Mouse (Mus musculus) gastrocnemius, adult 18-20 months (tissue): ENCODE results near the gene Grk2. TPM values are rescaled to one million over a fixed set of nuclear protein-coding genes. Genes with fewer than 3 reads are reported as not detected.
A peak's percentile ranks its signal among the peaks of the same experiment; 100 is the strongest.
"Not testable (repeated sequence)": the region's sequence is repeated elsewhere in the genome, so short reads cannot be mapped to it uniquely, and the experiment has no call there.

Source experiments
- DNase-seq: peaks from one replicate; pipeline ENCODE4 v3.0.0; 2021; ENCODE audit warnings: low spot score
- total RNA-seq, 2 experiments: library from RNA; stranded (reverse); gene quantifications; 2 replicates each; pipeline ENCODE4 v1.2.3; 2021

Grk2 gene
- total RNA-seq, 2 experiments from 2014 or later = 50.7 to 60.8 TPM

GRCm38 (mm10) chr19:4279487-4279886, 26.5 kb downstream of the Grk2 start:
- no peak for DNase-seq

GRCm38 (mm10) chr19:4270972-4271371, 35.0 kb downstream of the Grk2 start:
- no peak for DNase-seq

GRCm38 (mm10) chr19:4270187-4270586, 35.8 kb downstream of the Grk2 start:
- DNase-seq = no peak

DNA sequence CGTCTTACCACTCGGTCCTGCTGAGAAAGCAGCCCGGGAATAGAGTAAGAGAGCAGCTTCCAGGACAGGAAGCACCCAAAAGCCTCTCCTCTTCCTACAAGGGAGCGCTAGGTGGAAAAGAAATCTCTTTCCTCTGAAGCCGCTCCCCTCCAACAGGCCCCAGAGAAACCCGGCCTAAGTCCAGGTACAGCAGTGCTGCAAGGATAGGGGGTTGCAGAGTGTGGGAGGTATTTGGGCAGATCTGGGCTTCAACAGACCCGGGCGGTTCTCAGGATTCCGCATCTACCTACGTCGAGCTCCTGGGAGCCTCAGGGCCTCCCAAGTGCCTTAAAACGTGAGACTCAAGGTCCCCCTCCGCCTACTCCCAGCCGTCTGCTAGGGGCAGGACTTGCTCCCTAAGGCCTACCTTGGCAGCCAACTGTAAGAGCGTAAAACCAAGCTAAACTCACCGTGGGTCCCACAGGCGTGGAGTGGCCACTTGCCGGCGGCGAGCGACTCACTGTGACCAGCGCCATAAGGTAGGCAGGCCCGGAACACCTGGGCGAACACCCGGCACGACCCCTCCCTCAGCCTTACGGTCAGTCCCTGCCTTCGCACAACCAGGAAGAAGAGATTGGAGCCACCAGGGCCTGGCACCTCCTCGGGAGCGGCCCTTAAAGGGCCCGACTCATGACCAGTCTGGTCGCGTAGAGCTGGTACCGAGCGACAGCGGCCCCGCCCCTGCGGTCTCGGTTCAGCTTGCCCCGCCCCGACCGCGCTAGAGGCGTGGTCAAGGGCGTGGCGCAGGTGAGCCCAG, 37.3 kb downstream of the Grk2 start, which contains the start of gene Ssh3:
Ssh3 (minus strand) TSS at position 615 of the 796 bp plus-strand sequence.
- peak; percentile 63 for DNase-seq

DNA sequence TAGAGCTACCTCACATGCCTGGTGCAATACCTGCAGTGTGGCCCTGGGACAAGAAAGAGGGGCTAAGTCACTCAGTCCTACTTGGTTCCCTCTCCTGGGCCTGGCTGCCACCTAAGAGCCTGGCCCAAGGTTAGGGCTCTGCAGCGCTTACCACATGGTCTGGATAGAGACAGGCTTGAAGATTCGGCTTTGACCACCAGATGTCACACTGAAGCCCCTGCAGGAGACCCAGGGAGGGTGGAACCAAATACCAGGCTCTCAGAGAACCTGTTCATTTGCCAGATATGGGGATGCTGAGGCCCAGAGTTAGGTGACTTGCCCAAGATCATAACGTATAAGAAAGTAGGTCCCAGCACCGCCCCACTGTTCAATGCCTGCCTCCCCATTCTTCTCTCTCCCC, 40.1 kb downstream of the Grk2 start:
- no peak for DNase-seq

GRCm38 (mm10) chr19:4264171-4264780, 41.7 kb downstream of the Grk2 start:
- DNase-seq = no peak

GRCm38 (mm10) chr19:4263702-4264101, 42.3 kb downstream of the Grk2 start:
- DNase-seq = no peak

DNA sequence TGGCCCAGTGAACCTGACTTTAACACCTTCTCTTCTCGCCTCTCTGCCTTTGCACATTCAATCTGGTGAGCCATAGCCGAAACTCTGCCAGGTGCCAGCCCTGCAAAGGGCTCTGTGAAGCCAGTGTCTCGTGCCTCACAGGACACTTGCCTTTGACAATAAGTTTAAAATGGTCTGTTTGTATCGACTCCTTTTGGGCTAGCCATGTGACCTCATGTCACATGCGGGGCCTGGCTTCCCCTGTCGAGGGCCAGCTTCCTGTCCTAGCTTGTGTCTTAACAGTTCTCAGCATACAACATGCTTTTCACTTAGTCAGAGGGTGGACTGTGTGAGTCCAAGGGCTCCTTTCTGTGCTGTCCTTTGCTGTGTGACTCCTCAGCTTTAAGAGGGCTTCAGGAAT, 43.3 kb downstream of the Grk2 start:
- DNase-seq = no peak

GRCm38 (mm10) chr19:4261038-4261698, 44.9 kb downstream of the Grk2 start:
- DNase-seq = no peak

DNA sequence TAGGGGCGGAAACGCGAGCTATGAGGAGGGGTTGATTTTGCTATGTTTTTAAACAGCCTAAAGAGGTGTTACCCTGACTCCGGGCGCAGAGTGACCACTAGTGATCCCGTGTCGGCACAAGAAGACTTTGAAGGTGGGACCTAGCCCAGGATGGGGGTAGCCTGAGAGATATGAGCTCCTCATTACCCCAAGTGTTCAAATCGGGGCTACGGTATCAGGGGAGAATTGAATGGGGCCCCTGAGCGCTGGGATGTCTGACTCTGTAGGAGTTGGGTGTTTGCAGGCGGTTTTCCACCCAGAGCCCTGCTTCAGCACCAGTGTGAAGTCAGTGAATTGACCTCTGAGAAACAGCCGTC, 48.1 kb downstream of the Grk2 start:
- no peak for DNase-seq

DNA sequence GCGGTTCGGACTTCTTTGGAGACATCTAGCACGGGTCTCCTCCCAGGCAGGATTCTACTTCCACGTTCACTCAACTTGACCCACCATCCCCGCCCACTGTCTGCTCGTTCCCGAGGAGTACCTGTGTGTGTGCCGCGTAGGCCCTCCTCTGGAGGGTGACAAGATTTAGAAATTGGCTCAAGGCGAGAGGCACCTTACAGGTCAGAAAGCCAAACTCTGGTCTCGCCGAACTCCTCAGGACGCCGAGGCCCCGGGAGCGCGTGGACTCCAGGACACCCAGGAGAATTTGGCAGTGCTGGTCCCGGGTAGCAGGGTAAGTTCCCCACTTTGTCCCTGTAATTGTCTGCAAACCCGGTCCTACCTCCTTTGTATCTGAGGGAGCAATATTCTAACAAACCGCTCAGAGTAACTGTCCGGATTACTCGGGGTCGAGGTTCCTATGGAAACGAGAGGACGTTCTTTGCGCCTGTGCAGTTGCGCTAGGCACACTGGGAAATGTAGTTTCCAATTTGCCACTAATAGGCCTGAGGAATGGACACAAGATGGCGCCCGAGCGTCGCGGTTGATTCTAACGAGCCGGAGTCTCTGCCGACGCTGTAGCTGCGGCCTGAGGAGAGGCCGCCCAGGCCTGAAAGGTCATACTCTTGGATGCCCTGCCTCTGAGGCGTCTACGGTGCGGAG, 48.7 kb downstream of the Grk2 start:
- peak; percentile 95 for DNase-seq

- DNase-seq = no peak
Measured at GRCm38 (mm10) chr19:4255583-4256162, 50.3 kb downstream of the Grk2 start.

GRCm38 (mm10) chr19:4254230-4254629, 51.8 kb downstream of the Grk2 start:
- no peak for DNase-seq

DNA sequence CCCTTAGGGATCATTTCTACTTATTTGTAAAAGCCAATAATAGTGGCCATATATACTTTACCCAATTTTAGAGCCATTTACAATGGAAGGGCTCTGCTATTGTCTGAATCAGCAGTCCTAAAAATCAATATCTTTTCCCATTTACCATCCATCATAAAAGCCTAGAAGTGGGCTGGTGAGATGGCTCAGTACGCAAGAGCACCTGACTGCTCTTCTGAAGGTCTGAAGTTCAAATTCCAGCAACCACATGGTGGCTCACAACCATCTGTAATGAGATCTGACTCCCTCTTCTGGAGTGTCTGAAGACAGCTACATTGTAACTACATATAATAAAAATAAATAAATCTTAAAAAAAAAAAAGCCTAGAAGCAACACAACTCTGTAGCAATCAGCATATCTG, 57.3 kb downstream of the Grk2 start:
- DNase-seq = not testable (repeated sequence)

GRCm38 (mm10) chr19:4247010-4247409, 59.0 kb downstream of the Grk2 start:
- DNase-seq = no peak

DNA sequence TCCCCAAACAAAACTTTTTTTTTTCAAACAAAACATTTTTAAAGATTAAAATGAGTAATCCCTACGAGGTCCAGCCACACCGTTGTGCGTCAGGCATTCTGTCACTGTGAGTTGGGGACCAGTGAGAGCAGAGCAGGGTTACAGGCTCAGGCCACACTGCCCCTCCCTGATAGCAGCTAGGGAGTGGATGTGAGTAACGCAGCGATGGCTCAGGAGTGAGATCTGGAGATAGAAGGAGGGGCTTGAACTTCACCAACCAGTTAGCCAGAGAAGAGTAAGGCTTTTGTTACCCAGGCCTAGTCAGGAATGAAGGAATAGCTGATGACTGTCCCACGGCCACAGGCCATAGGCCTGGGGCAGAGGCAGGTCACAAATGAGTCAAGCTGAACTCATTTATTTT, 61.2 kb downstream of the Grk2 start:
- no peak for DNase-seq

DNA sequence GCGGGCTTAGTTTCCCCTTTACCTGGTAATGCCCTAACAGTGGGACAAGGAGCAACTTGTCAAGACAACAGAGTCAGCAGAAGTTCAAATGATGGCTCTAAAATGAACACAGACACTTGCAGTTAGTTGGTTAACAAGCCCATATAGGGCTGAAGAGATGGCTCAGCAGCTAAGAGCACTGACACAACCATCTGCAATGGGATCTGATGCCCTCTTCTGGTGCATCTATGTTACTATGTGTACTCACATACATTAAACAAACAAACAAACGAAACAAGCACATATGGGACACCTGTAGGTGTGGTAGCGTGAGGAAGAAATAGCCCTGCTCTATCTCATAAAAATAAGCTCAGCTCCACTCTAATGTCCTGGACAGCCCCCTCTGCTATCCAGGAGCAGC, 63.6 kb downstream of the Grk2 start:
- no peak for DNase-seq

GRCm38 (mm10) chr19:4240247-4240668, 65.8 kb downstream of the Grk2 start:
- no peak for DNase-seq
